Mouse (Mus musculus): ENCODE measurements around the gene Cnksr1. TPM values are rescaled to one million over a fixed set of nuclear protein-coding genes. Genes with fewer than 3 reads are reported as not detected.

The Cnksr1 gene
- polyA plus RNA-seq, 1 experiment from 2014 or later, result not detected

DNA sequence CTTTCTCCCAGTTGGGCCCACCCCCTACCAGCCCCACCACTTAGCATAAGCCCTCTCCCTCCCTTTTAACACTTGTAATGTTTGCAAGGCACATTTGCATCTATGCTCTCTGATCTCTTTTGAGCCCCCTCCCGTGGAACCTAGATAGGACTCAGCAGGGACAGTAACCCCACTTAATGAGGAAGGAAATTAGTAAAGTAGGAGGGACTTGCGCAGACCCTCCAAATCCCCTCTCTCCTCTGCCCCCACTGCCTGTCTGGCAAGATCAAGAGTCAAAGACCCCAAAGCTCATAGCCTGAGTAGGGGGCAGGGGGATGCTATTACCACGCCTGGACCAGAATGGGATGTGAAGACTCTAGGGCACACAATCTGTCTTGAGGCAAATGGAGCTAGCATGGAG lies 16.6 kb upstream of the Cnksr1 start:
- peaks cover 51% of the 10 kb centered on the region for H3K27me3 ChIP-seq (ENCODE audit: control insufficient read depth, insufficient read depth, low read length)
- H3K36me3 ChIP-seq (ENCODE audit: control insufficient read depth, insufficient read depth, low read length), result no peaks in the 10 kb centered on the region
- no peak overlapping the region for H3K4me2 ChIP-seq (ENCODE audit: low read length)
- DNase-seq (no peak), ATAC-seq (ENCODE audit: low FRiP score, low TSS enrichment) (no peak)
- no peaks in the 10 kb centered on the region for H3K9me3 ChIP-seq (ENCODE audit: control insufficient read depth, low read length)
- peaks cover 38% of the 10 kb centered on the region for H3K4me1 ChIP-seq (ENCODE audit: control insufficient read depth, insufficient read depth, low read length)
- no peak overlapping the region for H3K27ac ChIP-seq (replicated peaks; ENCODE audit: low read depth, low read length)
- H3K4me3 ChIP-seq (replicated peaks; ENCODE audit: low read depth, low read length), result no peak overlapping the region
- 12% methylated on average over 3 of the region's 3 CpGs for WGBS
- no peak overlapping the region for H3K9ac ChIP-seq (replicated peaks; ENCODE audit: low read length)

DNA sequence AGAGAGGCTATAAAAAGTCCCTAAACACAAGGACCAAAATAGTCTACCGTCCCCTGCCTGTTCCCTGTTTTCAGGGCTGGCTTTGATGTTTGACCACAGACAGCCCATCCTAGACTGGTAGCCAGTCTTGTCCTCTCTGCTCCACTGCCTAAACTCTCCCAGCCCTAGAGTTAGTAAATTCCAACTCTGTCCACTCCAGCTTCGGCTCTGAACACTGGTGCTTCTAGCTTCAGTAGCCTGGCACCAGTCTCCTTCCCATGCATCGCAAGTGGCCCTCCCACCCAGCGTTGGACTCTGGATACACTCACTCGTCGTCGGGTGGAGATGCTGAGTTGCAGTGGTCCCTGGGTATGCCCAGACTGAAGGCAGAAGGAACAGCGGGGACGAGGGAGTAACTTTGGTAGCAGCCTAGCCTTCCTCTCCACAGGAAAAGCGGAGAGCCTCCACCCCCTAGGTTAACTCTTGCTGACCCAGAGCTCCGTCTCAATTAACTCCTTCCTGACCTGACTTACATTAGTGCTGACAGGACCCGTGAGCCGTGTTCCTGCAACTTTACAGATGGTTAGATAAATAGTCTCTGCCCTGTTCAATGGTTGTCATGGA lies 15.6 kb upstream of the Cnksr1 start, which contains the start of gene Grrp1:
TSS of gene Grrp1 (minus strand) at position 385 of the 603 bp plus-strand sequence.
- no peaks in the 10 kb centered on the region for H3K9me3 ChIP-seq (ENCODE audit: control insufficient read depth, low read length)
- WGBS, result 1% methylated on average over 13 of the region's 13 CpGs
- ATAC-seq (ENCODE audit: low FRiP score, low TSS enrichment), result no peak
- peak; percentile 26 for DNase-seq
- peak within 1 kb of the TSS; percentile 81 for H3K4me2 ChIP-seq (ENCODE audit: low read length)
- H3K36me3 ChIP-seq (ENCODE audit: control insufficient read depth, insufficient read depth, low read length), result no peaks in the 10 kb centered on the region
- no peak within 1 kb of the TSS for H3K9ac ChIP-seq (replicated peaks; ENCODE audit: low read length)
- peak within 1 kb of the TSS; percentile 12; the same call in 1 of the 2 replicates for H3K4me3 ChIP-seq (replicated peaks; ENCODE audit: low read depth, low read length)
- H3K4me1 ChIP-seq (ENCODE audit: control insufficient read depth, insufficient read depth, low read length), result peaks cover 38% of the 10 kb centered on the region
- H3K27ac ChIP-seq (replicated peaks; ENCODE audit: low read depth, low read length), result no peak within 1 kb of the TSS
- H3K27me3 ChIP-seq (ENCODE audit: control insufficient read depth, insufficient read depth, low read length), result peaks cover 52% of the 10 kb centered on the region

DNA sequence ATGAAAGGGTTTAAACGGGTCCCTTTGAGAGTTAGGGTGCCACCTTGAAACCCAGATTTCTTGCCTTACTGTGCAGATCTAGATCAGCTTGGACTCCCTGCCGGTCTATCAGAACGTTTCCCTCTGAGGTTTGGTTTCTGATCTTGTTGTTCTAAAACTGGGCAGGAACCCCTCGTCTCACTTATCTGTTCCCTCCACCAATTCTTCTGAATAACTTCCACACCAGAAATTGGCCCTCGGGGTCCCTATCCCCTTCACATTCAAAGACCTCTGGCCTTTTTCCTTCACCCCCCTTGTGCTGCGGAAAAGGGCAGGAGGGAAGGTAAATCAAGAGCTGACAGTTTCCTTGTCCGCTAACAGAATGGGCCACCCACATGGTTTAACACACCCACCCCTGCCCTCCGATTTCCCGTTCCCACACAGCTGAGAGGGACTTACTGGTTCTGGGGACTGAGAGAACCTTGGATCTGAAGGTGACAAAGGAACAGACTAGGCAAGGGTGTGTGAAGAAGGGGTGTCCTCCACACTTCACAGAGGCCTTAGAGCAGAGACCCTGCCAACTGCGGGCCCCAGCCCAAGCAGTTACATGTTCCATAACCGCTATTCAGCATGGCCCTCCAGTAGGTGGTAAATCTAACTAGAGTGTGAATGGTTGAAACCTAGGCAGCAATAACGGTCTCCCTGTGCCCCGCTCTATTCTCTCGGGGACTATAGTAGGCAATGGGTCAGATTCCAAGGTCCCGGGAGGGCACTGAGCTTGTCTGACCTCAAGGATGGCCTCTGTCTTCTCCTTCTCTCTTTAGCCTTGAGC lies 14.9 kb upstream of the Cnksr1 start:
- no peaks in the 10 kb centered on the region for H3K9me3 ChIP-seq (ENCODE audit: control insufficient read depth, low read length)
- ATAC-seq (ENCODE audit: low FRiP score, low TSS enrichment) (no peak), DNase-seq (no peak)
- 7% methylated on average over 15 of the region's 15 CpGs for WGBS
- no peaks in the 10 kb centered on the region for H3K36me3 ChIP-seq (ENCODE audit: control insufficient read depth, insufficient read depth, low read length)
- H3K27ac ChIP-seq (replicated peaks; ENCODE audit: low read depth, low read length), result no peak overlapping the region
- H3K4me3 ChIP-seq (replicated peaks; ENCODE audit: low read depth, low read length), result no peak overlapping the region
- peaks cover 38% of the 10 kb centered on the region for H3K4me1 ChIP-seq (ENCODE audit: control insufficient read depth, insufficient read depth, low read length)
- H3K27me3 ChIP-seq (ENCODE audit: control insufficient read depth, insufficient read depth, low read length), result peaks cover 59% of the 10 kb centered on the region
- H3K4me2 ChIP-seq (ENCODE audit: low read length), result peak overlapping the region; percentile 81
- no peak overlapping the region for H3K9ac ChIP-seq (replicated peaks; ENCODE audit: low read length)

DNA sequence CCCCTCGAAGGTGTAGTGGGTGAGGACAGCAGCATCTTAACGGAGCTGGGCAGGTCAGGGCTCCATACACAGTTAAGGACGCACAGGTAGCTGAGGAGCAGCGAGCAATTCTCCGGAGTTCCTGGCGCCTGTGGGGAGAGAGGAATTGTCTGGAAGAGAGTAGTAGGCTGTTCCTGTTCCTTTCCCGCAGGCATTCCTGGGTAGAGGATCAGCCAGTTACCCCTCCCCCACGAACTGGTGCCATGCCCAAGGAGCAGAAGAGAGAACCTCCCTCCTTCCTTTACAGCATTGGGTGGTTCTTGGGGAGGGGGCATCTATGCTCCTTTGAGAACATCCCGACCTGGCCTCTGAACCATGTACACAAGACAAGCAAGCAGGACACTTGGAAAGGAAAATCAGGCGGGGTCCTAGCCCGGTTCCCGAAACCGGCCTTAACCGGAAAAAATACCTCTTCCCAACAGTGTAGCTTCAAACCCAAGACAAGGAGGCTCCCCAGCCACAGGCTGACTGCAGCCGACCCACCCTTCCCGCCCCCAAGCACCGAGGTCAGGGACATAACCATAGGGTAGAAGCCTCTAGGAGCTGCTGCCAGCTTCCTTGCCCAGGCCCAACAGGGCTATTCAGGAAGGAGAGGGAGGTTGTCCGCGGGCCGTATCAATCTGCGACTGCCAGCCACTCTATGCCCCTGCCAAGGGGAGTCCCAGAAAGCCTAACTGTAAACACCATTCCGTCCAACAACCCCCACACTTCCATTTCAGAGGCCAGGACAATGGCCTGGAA lies 14.1 kb upstream of the Cnksr1 start:
- Histone ChIP-seq H3K4me1 (ENCODE audit: control insufficient read depth, insufficient read depth, low read length) (peaks cover 38% of the 10 kb centered on the region), H3K4me2 (ENCODE audit: low read length) (peak overlapping the region; percentile 81), H3K27me3 (ENCODE audit: control insufficient read depth, insufficient read depth, low read length) (peaks cover 67% of the 10 kb centered on the region), H3K4me3 (replicated peaks; ENCODE audit: low read depth, low read length) (peak overlapping the region; percentile 55), H3K36me3 (ENCODE audit: control insufficient read depth, insufficient read depth, low read length) (no peaks in the 10 kb centered on the region), H3K9me3 (ENCODE audit: control insufficient read depth, low read length) (no peaks in the 10 kb centered on the region), H3K9ac (replicated peaks; ENCODE audit: low read length) (peak overlapping the region; percentile 63), H3K27ac (replicated peaks; ENCODE audit: low read depth, low read length) (peak overlapping the region; percentile 70)
- 6% methylated on average over 21 of the region's 22 CpGs for WGBS
- DNase-seq, result peak; percentile 50
- no peak for ATAC-seq (ENCODE audit: low FRiP score, low TSS enrichment)

GRCm38 (mm10) chr4:134251241-134252130 lies 13.3 kb upstream of the Cnksr1 start:
- peak overlapping the region; percentile 55 for H3K4me3 ChIP-seq (replicated peaks; ENCODE audit: low read depth, low read length)
- peak overlapping the region; percentile 70 for H3K27ac ChIP-seq (replicated peaks; ENCODE audit: low read depth, low read length)
- H3K36me3 ChIP-seq (ENCODE audit: control insufficient read depth, insufficient read depth, low read length), result no peaks in the 10 kb centered on the region
- peak overlapping the region; percentile 81 for H3K4me2 ChIP-seq (ENCODE audit: low read length)
- H3K9ac ChIP-seq (replicated peaks; ENCODE audit: low read length), result peak overlapping the region; percentile 63
- ATAC-seq (ENCODE audit: low FRiP score, low TSS enrichment) (peak; percentile 63), DNase-seq (peak; percentile 88)
- peaks cover 35% of the 10 kb centered on the region for H3K4me1 ChIP-seq (ENCODE audit: control insufficient read depth, insufficient read depth, low read length)
- WGBS, result under 1% methylated on average over 91 of the region's 91 CpGs
- H3K27me3 ChIP-seq (ENCODE audit: control insufficient read depth, insufficient read depth, low read length), result peaks cover 67% of the 10 kb centered on the region
- H3K9me3 ChIP-seq (ENCODE audit: control insufficient read depth, low read length), result no peaks in the 10 kb centered on the region

DNA sequence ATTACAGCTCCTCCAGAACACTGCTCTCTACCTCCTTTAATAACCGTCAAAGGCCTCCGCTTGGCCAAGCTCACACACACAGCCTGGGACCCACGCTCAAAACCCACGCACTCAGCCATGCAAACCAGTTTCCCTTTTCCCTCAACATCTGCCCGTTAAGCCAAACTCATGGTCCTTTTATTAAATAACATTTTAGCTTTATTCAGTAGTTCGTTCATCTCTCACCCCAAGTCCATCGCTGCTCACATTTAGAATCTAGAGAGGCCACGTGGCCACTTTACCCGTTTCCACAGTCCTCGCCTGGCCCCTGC lies 12.7 kb upstream of the Cnksr1 start:
- H3K27ac ChIP-seq (replicated peaks; ENCODE audit: low read depth, low read length), result 0 out of 2 replicates have a peak overlapping the region, but pooled peaks have one; percentile 32
- H3K27me3 ChIP-seq (ENCODE audit: control insufficient read depth, insufficient read depth, low read length), result peaks cover 67% of the 10 kb centered on the region
- peak overlapping the region; percentile 63 for H3K9ac ChIP-seq (replicated peaks; ENCODE audit: low read length)
- H3K36me3 ChIP-seq (ENCODE audit: control insufficient read depth, insufficient read depth, low read length), result no peaks in the 10 kb centered on the region
- no peaks in the 10 kb centered on the region for H3K9me3 ChIP-seq (ENCODE audit: control insufficient read depth, low read length)
- H3K4me2 ChIP-seq (ENCODE audit: low read length), result peak overlapping the region; percentile 81
- DNase-seq, result no peak
- ATAC-seq (ENCODE audit: low FRiP score, low TSS enrichment), result no peak
- peaks cover 35% of the 10 kb centered on the region for H3K4me1 ChIP-seq (ENCODE audit: control insufficient read depth, insufficient read depth, low read length)
- peak overlapping the region; percentile 55 for H3K4me3 ChIP-seq (replicated peaks; ENCODE audit: low read depth, low read length)
- 8% methylated on average over 10 of the region's 10 CpGs for WGBS

GRCm38 (mm10) chr4:134250116-134250929 lies 12.1 kb upstream of the Cnksr1 start:
- DNase-seq, result peak; percentile 30

More at GRCm38 (mm10) chr4:134250116-134250929, 12.1 kb upstream of the Cnksr1 start:
- 0 out of 2 replicates have a peak overlapping the region, but pooled peaks have one; percentile 32 for H3K27ac ChIP-seq (replicated peaks; ENCODE audit: low read depth, low read length)
- no peaks in the 10 kb centered on the region for H3K9me3 ChIP-seq (ENCODE audit: control insufficient read depth, low read length)
- H3K4me3 ChIP-seq (replicated peaks; ENCODE audit: low read depth, low read length), result peak overlapping the region; percentile 55
- WGBS, result 3% methylated on average over 27 of the region's 27 CpGs
- ATAC-seq (ENCODE audit: low FRiP score, low TSS enrichment), result no peak
- peak overlapping the region; percentile 63; the same call in 1 of the 2 replicates for H3K9ac ChIP-seq (replicated peaks; ENCODE audit: low read length)
- H3K4me1 ChIP-seq (ENCODE audit: control insufficient read depth, insufficient read depth, low read length), result peaks cover 37% of the 10 kb centered on the region
- peak overlapping the region; percentile 81 for H3K4me2 ChIP-seq (ENCODE audit: low read length)
- H3K27me3 ChIP-seq (ENCODE audit: control insufficient read depth, insufficient read depth, low read length), result peaks cover 63% of the 10 kb centered on the region
- no peaks in the 10 kb centered on the region for H3K36me3 ChIP-seq (ENCODE audit: control insufficient read depth, insufficient read depth, low read length)
